Mouse (Mus musculus) monocyte, adult 5-6 weeks (primary cell): ENCODE results near the gene Fam25c. TPM values are rescaled to one million over a fixed set of nuclear protein-coding genes. Genes with fewer than 3 reads are reported as not detected.
A peak's percentile ranks its signal among the peaks of the same experiment; 100 is the strongest.
"Not testable (repeated sequence)": the region's sequence is repeated elsewhere in the genome, so short reads cannot be mapped to it uniquely, and the experiment has no call there.

Experiments used
- ATAC-seq: fragments of 153-309, 156-312 bp; replicated peaks from 2 replicates; pipeline ENCODE4 v1.8.0; 2017; ENCODE audit warnings: mild to moderate bottlenecking; ENCODE audit not compliant: low TSS enrichment, insufficient number of reproducible peaks, severe bottlenecking, poor library complexity, low FRiP score
- total RNA-seq: library from RNA; stranded (forward); fragments of 200-1000, 200-491, 200-594 nt; gene quantifications from 3 replicates; pipeline ENCODE4 v1.2.3, GENCODE M21; 2017

Gene Fam25c
- total RNA-seq, 1 experiment from 2014 or later = not detected

- no peak for ATAC-seq
These were observed 9.9 kb upstream of the Fam25c start for GRCm38 (mm10) chr14:34365147-34365507.

GRCm38 (mm10) chr14:34364254-34365146 lies 9.3 kb upstream of the Fam25c start:
- ATAC-seq = not testable (repeated sequence)

- ATAC-seq = peak; percentile 88
These were observed 8.4 kb upstream of the Fam25c start for GRCm38 (mm10) chr14:34363490-34364253.

GRCm38 (mm10) chr14:34362726-34363445 lies 7.7 kb upstream of the Fam25c start:
- peak; percentile 37 for ATAC-seq

- ATAC-seq = no peak
These were observed 6.9 kb upstream of the Fam25c start for GRCm38 (mm10) chr14:34362135-34362534.

GRCm38 (mm10) chr14:34360251-34360650 lies 5.0 kb upstream of the Fam25c start:
- ATAC-seq = no peak

GRCm38 (mm10) chr14:34359676-34360244 lies 4.5 kb upstream of the Fam25c start:
- no peak for ATAC-seq

- ATAC-seq = no peak
These were observed 2.6 kb upstream of the Fam25c start for GRCm38 (mm10) chr14:34357671-34358455.

GRCm38 (mm10) chr14:34354456-34354855 lies 777 bp downstream of the Fam25c start:
- ATAC-seq = no peak

GRCm38 (mm10) chr14:34353326-34353725 lies 1.9 kb downstream of the Fam25c start:
- ATAC-seq = no peak

GRCm38 (mm10) chr14:34352523-34352922 lies 2.7 kb downstream of the Fam25c start:
- ATAC-seq = no peak

- ATAC-seq = no peak
These were observed 3.6 kb downstream of the Fam25c start for GRCm38 (mm10) chr14:34351660-34352059.

- no peak for ATAC-seq
These were observed 6.2 kb downstream of the Fam25c start for GRCm38 (mm10) chr14:34349007-34349406.

- no peak for ATAC-seq
These were observed 6.9 kb downstream of the Fam25c start for GRCm38 (mm10) chr14:34348301-34348700.

GRCm38 (mm10) chr14:34347084-34347483 lies 8.1 kb downstream of the Fam25c start:
- no peak for ATAC-seq

- ATAC-seq = no peak
These were observed 9.3 kb downstream of the Fam25c start for GRCm38 (mm10) chr14:34345771-34346566.

GRCm38 (mm10) chr14:34344361-34344760 lies 10.9 kb downstream of the Fam25c start:
- ATAC-seq = no peak
